Mouse (Mus musculus): ENCODE measurements around the gene Cbx6.

The Cbx6 gene

GRCm38 (mm10) chr15:79834130-79834880 lies at the start of gene Cbx6, which contains the start of gene Npcd:
TSS of gene Cbx6 (minus strand) at chr15:79834688.
TSS of gene Npcd (minus strand) at chr15:79834237.
- in situ Hi-C loops (cut with MboI; ENCODE audit: unreplicated experiment in 2 of 2) = loop anchor here (5.0 kb wide), 5 partner anchors 48 to 243 kb away; partner anchors contain the start of gene Apobec3 (in 1 of the 2)

GRCm38 (mm10) chr15:79883352-79883822 lies 48.9 kb upstream of the Cbx6 start:
- in situ Hi-C loops (cut with MboI; ENCODE audit: unreplicated experiment in 2 of 2) = loop anchor here in 1 of 2 experiments (5.0 kb wide), 1 partner anchor 51 kb away; the partner anchor contains the start of genes Cbx6 and Npcd

GRCm38 (mm10) chr15:79882623-79883267 lies 48.3 kb upstream of the Cbx6 start:
- in situ Hi-C loops (cut with MboI; ENCODE audit: unreplicated experiment in 2 of 2) = loop anchor here in 1 of 2 experiments (5.0 kb wide), 1 partner anchor 50 kb away; the partner anchor contains the start of genes Cbx6 and Npcd

DNA sequence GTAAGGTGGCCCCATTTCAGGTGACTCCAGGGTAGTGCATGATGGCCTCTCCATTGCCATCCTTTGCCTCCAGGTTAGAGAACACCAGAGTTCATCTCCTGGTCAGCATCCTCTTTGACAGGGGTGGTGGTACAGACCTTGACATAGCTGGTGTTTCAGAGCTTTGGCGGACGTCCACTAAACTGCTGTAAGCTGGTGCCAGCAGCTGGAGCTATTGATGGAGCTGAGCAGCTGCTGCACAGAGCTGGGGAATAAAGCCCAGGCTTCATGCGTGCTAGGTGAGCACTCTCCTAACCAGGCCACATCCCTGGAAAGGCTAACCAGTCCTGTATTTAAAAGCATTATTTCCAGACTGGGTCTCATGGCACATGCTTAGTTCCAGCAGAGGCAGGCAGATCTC lies 46.0 kb upstream of the Cbx6 start:
- in situ Hi-C loops (cut with MboI; ENCODE audit: unreplicated experiment in 2 of 2) = loop anchor here in 1 of 2 experiments (5.0 kb wide), 1 partner anchor 48 kb away; the partner anchor contains the start of genes Cbx6 and Npcd

- in situ Hi-C loops (cut with MboI; ENCODE audit: unreplicated experiment in 2 of 2) = no loop called here
These were observed 44.8 kb upstream of the Cbx6 start for GRCm38 (mm10) chr15:79879319-79879718.

- in situ Hi-C loops (cut with MboI; ENCODE audit: unreplicated experiment in 2 of 2) = no loop called here
These were observed 44.2 kb upstream of the Cbx6 start for GRCm38 (mm10) chr15:79878725-79879136.

GRCm38 (mm10) chr15:79875261-79875995 lies 40.9 kb upstream of the Cbx6 start:
- in situ Hi-C loops (cut with MboI; ENCODE audit: unreplicated experiment in 2 of 2) = no loop called here

DNA sequence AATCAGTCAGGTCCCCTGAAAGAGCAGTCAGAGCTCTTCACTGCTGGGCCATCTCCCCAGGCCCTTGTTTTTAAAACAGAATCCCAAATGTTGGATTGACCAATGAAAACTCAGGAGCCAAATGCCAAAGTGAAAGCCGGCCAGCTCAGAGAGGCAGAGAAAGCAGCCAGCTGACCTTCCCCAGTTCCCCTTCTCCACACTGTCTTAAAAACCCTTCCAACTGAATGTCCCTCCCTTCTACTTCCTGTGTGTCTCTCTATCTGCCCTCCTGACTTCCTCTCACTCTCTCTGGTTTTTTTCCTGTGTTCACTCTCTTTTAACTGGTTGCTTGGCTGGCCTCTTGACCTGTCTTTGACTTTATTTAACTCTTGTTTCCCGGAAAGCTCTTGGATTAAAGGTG lies 39.5 kb upstream of the Cbx6 start:
- in situ Hi-C loops (cut with MboI; ENCODE audit: unreplicated experiment in 2 of 2) = no loop called here

DNA sequence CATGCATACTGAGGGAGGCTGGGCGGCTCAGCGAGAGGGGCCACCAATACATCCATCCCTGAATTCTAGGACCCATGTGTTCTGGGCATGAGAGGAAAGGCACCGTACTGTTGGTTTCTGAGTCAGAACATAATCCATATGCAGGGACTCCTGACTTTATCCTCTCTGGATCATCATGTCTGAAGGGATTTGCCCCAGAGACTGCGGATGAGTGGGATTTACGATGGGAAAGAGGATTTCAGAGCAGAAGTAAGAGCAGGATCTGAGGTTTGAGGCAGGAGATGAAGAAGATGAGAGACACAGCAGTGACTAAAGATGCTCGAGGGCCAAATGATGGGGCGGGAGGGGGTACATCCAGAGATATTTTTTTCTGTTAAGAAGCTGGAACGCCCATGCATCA lies 39.1 kb upstream of the Cbx6 start:
- in situ Hi-C loops (cut with MboI; ENCODE audit: unreplicated experiment in 2 of 2) = no loop called here

DNA sequence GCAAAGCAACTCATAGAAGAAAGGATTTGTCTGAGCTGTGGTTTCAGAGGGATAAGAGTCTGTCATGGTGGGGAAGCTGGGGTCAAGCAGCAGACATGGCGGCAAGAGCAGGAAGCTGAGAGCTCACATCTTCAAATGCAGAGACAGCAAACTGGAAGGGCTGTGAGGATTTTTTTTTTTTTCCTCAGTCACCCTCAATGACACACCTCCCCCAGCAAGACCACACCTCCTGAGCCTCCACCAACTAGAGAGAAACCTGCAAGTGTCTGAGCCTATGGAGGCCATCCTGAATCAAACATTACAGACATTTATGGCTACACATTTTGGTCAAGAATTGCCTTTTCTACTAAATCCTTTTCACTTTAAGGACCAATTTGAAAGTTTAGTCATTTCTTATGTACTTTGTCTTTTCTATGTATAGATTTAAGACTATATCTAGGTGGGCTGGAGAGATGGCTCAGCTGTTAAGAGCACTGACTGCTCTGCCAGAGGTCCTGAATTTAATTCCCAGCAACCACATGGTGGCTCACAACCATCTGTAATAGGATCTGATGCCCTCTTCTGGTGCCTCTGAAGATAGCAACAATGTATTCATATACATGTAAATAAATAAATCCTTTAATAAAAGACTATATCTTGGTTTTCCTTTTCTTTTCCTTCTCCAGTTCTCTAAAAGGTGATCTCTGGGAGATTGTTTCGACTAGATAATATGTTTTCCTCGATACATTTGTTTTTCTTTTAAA lies 32.9 kb upstream of the Cbx6 start:
- in situ Hi-C loops (cut with MboI; ENCODE audit: unreplicated experiment in 2 of 2) = no loop called here

DNA sequence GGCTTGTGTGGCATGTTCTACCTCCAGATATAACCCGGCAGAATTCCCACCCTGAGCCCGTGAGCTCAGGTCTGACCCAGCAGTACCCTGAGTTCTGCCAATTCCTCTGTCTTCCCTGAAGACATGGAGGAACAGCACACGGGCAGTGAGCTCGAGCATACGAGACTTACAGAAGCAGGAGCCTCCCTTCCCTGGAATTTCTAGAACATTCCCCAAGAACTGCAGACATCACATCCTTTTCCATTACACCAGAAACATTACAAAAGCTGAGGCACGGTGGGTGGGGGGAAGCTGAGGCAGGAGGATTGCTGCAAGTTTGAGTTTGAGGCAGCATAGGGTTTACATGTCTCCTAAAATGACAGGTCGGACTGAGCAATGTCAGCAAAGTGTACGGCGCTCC lies 25.3 kb upstream of the Cbx6 start:
- in situ Hi-C loops (cut with MboI; ENCODE audit: unreplicated experiment in 2 of 2) = no loop called here

- in situ Hi-C loops (cut with MboI; ENCODE audit: unreplicated experiment in 2 of 2) = no loop called here
These were observed 24.5 kb upstream of the Cbx6 start for GRCm38 (mm10) chr15:79858979-79859378.

- in situ Hi-C loops (cut with MboI; ENCODE audit: unreplicated experiment in 2 of 2) = no loop called here
These were observed 15.7 kb upstream of the Cbx6 start for GRCm38 (mm10) chr15:79850143-79850542.

- in situ Hi-C loops (cut with MboI; ENCODE audit: unreplicated experiment in 2 of 2) = no loop called here
These were observed 12.6 kb upstream of the Cbx6 start for GRCm38 (mm10) chr15:79847100-79847499.

GRCm38 (mm10) chr15:79845986-79846385 lies 11.5 kb upstream of the Cbx6 start:
- in situ Hi-C loops (cut with MboI; ENCODE audit: unreplicated experiment in 2 of 2) = no loop called here

DNA sequence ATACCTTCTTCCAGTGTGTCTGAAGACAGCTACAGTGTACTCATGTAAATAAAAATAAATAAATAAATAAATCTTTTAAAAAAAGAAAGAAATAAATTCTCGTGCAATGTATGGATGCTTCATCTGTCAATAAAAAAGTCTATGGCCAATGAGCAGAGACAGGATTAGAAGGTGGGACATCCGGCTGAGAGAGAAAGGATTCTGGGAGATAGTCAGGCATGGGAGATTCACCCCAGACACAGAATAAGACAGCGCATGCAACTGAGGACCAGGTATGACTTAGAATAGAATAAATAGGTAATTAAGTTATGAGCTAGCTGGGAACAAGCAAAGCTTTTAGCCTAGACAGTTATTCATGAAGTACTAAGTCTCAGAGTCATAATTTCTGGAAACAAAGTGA lies 8.5 kb upstream of the Cbx6 start:
- in situ Hi-C loops (cut with MboI; ENCODE audit: unreplicated experiment in 2 of 2) = no loop called here

DNA sequence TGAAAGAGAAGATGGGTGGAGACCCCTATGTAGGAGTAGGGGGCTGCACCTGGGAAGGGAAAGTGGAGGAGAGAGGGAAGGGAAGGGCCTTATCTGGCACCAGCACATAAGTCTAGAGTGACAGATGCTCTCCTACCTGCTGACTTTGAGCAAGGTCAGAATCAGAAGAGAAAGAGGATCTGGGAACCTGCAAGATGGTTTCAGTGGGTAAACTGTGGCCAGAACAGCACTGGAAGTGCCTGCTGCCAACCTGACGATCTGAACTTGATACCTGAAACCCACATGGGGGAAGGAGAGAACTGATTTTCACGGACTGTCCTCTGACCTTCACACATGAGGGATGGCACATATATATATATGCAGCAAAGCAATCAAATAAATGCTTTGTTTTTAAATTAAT lies 5.8 kb upstream of the Cbx6 start:
- in situ Hi-C loops (cut with MboI; ENCODE audit: unreplicated experiment in 2 of 2) = no loop called here

- in situ Hi-C loops (cut with MboI; ENCODE audit: unreplicated experiment in 2 of 2) = loop anchor here (5.0 kb wide), 5 partner anchors 47 to 242 kb away; partner anchors contain the start of gene Apobec3 (in 1 of the 2)
These were observed 383 bp upstream of the Cbx6 start for GRCm38 (mm10) chr15:79834881-79835260.

DNA sequence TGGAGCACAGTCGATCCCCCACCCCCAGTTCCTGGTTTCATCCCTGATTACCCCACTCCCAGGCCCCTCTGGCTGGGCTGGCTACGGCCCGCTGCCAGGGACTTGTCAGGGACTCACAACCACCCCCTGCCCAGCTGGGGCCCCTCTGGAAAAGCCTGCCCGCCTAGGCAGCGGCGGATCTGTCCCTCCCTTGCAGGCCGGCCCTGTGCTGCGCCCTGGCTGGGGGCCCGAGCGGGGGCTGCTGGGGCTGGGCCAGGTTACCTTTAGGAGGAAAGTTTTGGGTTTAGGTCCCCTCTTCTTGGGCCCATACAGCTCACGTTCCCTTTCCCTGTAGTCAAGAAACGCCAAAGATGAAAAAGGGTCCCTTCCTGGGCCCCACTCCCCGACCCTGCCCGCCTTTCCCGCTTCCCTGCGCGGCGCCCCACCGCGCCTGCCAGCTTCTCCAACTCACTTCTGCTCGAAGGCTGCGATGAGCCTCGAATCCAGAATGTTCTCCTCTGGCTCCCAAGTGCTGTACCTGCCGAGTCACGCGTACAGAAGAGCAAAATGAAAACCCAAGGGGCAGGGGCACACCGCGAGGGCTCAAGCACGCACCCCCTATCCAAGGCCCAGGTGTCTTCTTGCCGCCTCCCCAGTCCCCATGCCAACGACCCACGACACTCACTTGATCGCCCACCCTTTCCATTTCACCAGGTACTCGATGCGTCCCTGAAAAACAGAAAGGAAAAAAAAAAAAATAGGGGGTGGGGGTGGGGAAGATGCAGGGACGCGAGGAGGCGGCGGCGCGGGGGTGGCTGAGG lies 1.0 kb downstream of the Cbx6 start:
- in situ Hi-C loops (cut with MboI; ENCODE audit: unreplicated experiment in 2 of 2) = loop anchor here (5.0 kb wide), 5 partner anchors 49 to 244 kb away; partner anchors contain the start of gene Apobec3 (in 1 of the 2)

All from v-Abl transformed pro-B cells (cell line).